Mouse (Mus musculus): ENCODE results near the gene Sco2. TPM values are rescaled to one million over a fixed set of nuclear protein-coding genes. Genes with fewer than 3 reads are reported as not detected.
A peak's percentile ranks its signal among the peaks of the same experiment; 100 is the strongest.

The Sco2 gene
- 10 to 100 TPM; 34.1 to 36.7 TPM for total RNA-seq (2021)

DNA sequence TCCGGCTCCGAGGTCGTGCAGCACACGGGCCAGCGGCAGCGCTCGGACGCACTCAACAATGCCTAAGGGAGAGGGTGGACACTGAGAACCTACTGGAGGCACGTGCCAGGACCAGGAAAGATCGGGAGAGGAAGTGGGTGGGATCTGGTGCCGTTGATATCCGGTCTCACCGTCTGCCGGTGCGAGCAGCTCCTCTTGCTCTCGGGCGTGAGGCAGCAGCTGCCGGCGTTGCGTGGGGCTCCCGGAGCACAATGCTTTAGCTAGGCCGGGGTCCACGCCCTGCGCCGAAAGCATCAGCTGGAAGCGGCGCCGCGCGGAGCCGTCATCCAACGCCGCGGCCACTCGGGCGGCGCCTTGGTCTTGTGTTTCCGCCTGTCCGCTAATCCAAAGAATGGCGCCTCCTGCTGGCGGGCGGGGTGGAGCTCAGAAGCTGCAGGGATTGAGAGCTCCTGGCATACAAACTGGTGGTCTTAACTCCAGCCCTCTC lies at the start of gene Sco2:
Sco2 (minus strand) TSS at position 85 of the 487 bp plus-strand sequence.
- peak; percentile 97 to 99 for DNase-seq (ENCODE audit: extremely low spot score in 1 of 2, low spot score in 1 of 2)

DNA sequence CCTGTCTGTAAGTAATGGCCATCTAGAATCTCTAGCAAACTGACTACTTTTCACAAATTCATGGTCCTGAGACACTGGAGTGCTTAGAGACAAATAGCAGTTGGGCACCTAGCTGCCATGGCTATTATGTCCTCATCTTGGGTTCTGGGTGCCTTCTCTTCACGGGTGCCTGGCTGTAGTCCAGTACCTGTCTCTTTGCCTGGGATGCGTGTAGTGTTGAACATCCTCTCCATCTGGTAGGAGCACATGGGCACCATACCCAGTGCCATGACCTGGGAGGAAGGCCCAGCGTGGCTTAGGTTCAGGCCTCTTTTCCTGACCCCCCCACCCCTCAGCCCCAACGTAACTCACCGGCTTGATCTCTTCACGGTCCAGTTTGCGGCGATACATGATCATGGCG lies 48.3 kb upstream of the Sco2 start:
- DNase-seq (ENCODE audit: extremely low spot score in 1 of 2, low spot score in 1 of 2), result no peak

DNA sequence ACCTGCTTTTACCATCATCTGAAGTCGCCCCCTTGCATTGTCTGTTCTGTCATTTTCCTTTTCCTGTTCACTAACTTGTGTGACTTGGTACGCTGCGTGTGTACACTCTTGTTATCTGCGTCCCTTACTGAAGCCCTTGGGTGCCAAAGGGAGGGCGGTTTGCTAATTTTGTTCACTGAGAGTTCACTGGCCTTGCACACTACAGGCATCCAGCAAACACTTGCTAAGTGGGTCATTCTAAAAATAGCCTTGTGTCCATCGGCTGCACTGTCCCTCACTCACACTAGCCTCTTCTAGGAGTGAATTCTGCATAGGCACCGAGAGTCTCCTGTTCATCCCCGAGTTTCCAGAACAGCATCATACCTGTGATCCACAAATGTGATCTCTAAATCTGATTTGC lies 41.6 kb upstream of the Sco2 start:
- no peak for DNase-seq (ENCODE audit: extremely low spot score in 1 of 2, low spot score in 1 of 2)

DNA sequence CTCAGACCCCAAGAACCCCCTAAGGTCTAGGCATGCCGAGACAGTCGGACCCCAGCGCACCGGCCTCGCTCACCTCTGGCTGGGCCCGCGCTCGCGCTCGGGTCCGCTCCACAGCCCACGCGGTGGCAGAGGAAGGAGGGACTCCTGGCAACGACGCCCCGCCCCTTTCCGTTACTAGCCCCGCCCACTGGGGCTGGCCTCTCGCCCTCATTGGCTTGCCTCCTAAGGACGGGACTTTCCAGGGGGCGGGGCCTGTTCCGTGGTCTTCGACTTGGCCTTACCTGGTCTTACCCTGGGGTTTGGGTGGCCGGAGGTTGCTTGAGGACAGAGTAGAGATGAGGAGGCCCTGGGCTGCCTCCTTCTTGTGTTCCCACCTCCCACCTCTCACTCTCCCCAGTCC lies 36.5 kb upstream of the Sco2 start, which contains the start of gene Syce3:
Syce3 (minus strand) TSS at position 386 of the 400 bp plus-strand sequence.
- DNase-seq (ENCODE audit: extremely low spot score in 1 of 2, low spot score in 1 of 2), result no peak

DNA sequence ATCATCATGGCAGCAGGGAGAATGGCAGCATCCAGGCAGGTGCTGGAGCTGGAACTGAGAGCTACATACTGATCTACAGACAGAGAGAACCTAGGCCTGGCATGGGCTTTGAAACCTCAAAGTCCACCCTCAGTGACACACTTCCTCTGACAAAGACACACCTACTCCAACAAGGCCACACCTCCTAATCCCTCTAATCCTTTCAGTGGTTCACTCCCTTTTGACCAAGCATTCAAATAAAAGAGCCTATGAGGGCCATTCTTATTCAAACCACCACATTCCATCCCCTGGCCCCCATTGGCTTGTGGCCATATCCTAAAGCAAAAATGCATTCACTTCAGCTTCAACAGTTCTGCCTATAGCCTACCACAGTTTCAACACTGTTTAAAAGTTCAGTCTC lies 33.0 kb upstream of the Sco2 start:
- DNase-seq (ENCODE audit: extremely low spot score in 1 of 2, low spot score in 1 of 2), result no peak

DNA sequence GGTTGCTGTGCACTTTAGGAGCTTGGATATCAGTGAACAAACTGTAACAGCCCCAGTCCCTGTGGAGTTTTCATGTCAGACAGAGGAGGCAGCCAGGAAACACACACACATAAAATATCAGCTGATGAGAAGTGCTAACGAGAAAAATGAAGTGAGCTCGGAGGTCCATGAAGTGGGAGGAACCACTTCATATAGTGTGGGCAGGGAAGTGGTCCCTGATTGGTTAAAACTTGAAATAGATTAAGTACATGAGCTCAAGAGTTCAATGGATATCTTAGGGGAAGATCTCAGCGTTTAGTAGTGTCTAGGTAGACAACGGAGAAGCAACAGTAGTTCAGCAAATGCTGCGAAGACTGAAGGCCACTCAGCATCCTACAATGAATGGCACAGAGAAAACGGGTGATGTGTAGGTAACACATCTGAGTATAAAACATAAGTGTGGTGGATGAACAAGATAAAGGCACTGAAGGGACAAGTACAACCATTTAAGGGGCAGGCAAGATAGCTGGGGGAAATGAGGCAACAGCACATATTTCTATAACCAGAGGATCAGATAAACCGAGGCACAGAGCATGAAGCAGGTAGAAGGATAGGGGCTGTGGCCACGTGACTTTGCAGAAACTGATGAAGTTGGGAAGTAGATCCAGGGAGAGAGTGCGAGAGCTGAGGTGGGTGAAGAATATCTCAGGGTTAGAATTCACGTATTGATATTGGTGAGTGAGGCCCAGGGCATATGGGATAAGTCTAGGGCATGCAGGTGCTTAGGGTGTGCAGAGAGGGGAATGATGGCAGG lies 31.4 kb upstream of the Sco2 start:
- DNase-seq (ENCODE audit: extremely low spot score in 1 of 2, low spot score in 1 of 2), result no peak

DNA sequence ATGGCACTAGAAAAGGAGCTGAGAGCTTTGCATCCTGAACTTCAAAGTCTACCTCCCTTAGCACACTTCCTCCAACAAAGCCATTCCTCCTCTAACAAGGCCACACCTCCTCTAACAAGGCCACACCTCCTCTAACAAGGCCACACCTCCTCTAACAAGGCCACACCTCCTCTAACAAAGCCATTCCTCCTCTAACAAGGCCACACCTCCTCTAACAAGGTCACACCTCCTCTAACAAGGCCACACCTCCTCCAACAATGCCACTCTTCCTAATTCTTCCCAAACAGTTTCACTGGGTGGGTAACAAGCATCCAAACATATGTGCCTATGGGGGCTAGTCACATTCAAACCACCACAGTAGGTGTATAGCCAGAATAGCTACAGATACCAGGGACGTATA lies 28.8 kb upstream of the Sco2 start:
- DNase-seq (ENCODE audit: extremely low spot score in 1 of 2, low spot score in 1 of 2), result no peak

GRCm38 (mm10) chr15:89399716-89400115 lies 26.1 kb upstream of the Sco2 start:
- DNase-seq (ENCODE audit: extremely low spot score in 1 of 2, low spot score in 1 of 2), result no peak

- no peak for DNase-seq (ENCODE audit: extremely low spot score in 1 of 2, low spot score in 1 of 2)
These were observed 24.5 kb upstream of the Sco2 start for GRCm38 (mm10) chr15:89398146-89398545.

DNA sequence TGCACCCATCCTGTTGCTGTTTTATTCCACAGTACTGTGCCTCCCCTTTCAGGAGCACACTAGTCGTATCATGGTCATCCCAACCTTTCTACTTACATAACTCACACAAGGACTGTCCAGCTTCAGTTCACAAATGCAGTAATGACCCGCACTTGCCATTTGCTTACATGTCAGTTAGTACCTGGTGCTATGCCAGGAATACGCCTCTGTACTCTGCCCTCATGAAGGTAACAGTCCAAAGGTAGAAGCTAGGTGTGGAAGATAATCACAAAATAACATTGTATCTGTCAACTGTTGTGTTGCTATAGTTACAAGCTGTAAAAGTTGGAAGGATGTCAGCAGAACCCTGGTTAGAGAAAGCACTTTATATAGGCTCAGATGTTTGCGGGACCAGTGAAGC lies 23.2 kb upstream of the Sco2 start:
- DNase-seq (ENCODE audit: extremely low spot score in 1 of 2, low spot score in 1 of 2), result no peak

GRCm38 (mm10) chr15:89390081-89390480 lies 16.4 kb upstream of the Sco2 start:
- DNase-seq (ENCODE audit: extremely low spot score in 1 of 2, low spot score in 1 of 2), result no peak

DNA sequence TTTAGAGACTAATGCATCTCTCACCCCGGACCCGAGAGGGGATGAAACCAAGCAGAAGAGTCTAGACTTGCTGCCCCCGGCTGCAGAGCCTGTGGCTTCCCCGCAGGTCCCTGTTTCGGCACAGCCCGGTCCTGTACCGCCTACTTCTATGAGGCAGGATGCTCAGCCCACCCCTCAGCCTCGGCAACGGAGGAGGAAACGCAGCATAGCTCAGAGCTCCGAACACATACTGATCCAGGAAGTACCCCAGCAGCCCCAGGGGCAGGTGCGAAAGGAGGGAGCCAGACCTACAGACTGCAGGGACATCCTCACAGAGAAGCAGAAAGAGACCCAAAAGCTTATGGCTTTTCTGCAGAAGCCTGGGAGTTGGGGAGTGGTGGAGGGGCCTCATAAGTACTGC lies 13.5 kb upstream of the Sco2 start:
- DNase-seq (ENCODE audit: extremely low spot score in 1 of 2, low spot score in 1 of 2), result no peak

DNA sequence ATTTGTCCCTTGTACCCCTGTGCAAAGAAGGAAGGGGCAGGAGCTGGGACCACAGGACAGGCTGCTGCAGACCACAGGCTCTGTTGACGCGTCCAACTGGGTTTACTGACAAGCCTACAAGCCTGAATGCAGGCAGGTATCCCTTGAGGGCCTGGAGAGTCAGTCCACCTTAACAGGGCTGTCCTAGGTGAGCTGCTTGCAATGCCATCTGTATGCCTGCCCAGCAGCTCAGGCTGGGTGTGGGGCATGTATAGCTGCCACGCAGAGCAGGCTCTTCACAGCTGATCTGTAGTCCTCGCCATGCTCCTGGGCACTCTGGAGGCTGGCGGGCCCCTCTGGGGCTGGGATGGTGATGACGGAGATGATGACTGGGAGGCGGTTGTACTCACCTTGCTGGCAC lies 11.0 kb upstream of the Sco2 start, which contains the start of gene Klhdc7b:
Klhdc7b (plus strand) TSS at position 301 of the 400 bp plus-strand sequence.
- no peak for DNase-seq (ENCODE audit: extremely low spot score in 1 of 2, low spot score in 1 of 2)

DNA sequence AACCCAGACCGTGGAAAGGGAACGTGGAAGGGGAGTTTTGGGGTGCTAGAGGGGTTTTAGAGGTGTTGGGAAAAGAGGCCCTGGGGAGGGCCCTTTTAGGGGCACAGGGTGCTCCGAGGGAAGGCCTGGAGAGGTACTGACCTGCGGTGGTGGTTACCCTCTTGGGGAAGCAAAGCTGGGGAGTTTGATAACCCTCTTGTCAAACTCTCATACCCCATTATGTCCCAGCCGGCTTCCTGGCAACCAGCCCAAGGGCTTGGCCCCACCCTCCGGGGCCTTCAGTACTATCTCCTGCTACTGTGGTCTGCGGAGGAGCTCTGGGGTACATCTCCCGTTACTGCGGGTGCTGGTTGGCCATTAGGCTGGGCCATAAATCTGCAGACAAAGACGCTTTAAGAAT lies 5.8 kb upstream of the Sco2 start:
- no peak for DNase-seq (ENCODE audit: extremely low spot score in 1 of 2, low spot score in 1 of 2)

GRCm38 (mm10) chr15:89378831-89379401 lies 5.3 kb upstream of the Sco2 start, which contains the start of gene Odf3b:
TSS of gene Odf3b (minus strand) at chr15:89379282.
- DNase-seq (ENCODE audit: extremely low spot score in 1 of 2, low spot score in 1 of 2), result no peak

GRCm38 (mm10) chr15:89377938-89378828 lies 4.5 kb upstream of the Sco2 start:
- DNase-seq (ENCODE audit: extremely low spot score in 1 of 2, low spot score in 1 of 2), result no peak

DNA sequence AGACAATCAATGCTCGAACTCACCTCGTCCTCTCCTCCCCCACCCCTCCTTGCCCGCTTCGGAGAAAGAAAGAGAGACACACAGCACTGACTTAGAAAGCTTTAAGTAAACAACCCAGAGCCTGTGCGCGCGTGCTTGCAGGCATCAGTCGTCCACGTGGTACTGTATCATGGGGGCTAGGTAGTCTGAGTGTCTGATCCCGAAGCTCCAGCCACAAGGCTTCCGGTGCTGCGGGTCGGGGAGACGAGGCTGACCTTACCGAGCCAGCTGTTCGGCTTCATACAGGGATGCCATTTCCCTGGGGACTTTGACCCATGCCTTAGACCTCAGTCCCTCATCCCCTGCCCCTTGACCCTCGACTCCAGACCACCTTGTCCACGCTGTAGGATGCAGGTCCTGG lies 3.7 kb upstream of the Sco2 start:
- no peak for DNase-seq (ENCODE audit: extremely low spot score in 1 of 2, low spot score in 1 of 2)

GRCm38 (mm10) chr15:89376957-89377356 lies 3.3 kb upstream of the Sco2 start, which contains the start of gene Tymp:
TSS of gene Tymp (minus strand) at chr15:89377039.
- no peak for DNase-seq (ENCODE audit: extremely low spot score in 1 of 2, low spot score in 1 of 2)

GRCm38 (mm10) chr15:89376040-89376439 lies 2.4 kb upstream of the Sco2 start:
- no peak for DNase-seq (ENCODE audit: extremely low spot score in 1 of 2, low spot score in 1 of 2)

DNA sequence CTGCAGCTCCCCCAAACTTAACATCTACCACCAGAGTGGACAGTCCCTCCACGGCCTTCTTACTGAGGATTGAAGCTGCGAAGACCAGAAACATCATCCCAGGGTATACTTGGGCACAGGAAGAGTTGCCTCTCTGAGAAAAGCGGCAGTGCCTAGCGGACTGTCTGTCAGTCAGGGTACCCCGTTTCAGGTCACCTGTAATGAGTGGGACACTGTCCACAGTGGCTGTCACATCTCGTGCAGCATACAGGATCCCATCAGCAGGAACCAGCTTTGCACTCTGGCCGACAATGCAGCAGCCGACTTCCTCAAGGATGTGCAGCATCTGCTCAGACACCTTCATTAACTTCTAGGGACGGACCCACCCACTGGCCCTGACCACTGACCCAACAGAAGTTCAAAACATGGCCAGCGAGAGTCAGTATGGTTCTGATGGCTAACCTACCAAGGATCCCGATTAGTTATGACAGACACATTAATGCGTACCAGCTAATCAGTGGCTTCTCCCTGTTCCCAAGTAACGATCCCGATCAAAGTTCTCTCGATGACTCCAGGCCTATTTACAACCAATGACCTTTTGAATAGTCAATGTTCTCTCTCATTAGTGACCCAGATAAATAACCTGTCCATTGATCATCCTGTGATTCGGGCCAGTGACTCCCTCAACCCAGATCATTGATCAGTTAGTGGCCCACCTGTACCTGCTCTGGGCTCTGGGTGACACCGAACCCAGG lies 1.3 kb upstream of the Sco2 start:
- DNase-seq (ENCODE audit: extremely low spot score in 1 of 2, low spot score in 1 of 2), result no peak
